Mouse (Mus musculus) spleen, adult 2 months (tissue): ENCODE measurements around the gene Cldn14. TPM values are rescaled to one million over a fixed set of nuclear protein-coding genes. Genes with fewer than 3 reads are reported as not detected.
A peak's percentile ranks its signal among the peaks of the same experiment; 100 is the strongest.

Source experiments
- DNase-seq, 2 experiments: peaks; one replicate each; pipeline versions ENCODE4 v3.0.0 to v3.0.0-alpha.2; 2012 to 2021; ENCODE audit warnings: low spot score in 2 of 2, low read depth in 1 of 2
- H3K27ac ChIP-seq: fragments of 200-500 bp; 2 replicates; pipeline ENCODE4 v1.5.1; 2012; ENCODE audit warnings: low read length, inconsistent platforms; ENCODE audit not compliant: insufficient read depth
- H3K27me3 ChIP-seq: fragments of 200-500 bp; 2 replicates; pipeline ENCODE4 v1.6.1; 2012; ENCODE audit warnings: mild to moderate bottlenecking, moderate library complexity, low read length, inconsistent platforms; ENCODE audit not compliant: control insufficient read depth, insufficient read depth
- H3K36me3 ChIP-seq: fragments of 200-500 bp; 2 replicates; pipeline ENCODE4 v1.6.1; 2012; ENCODE audit warnings: mild to moderate bottlenecking, low read length, inconsistent platforms; ENCODE audit not compliant: control insufficient read depth, insufficient read depth
- H3K4me1 ChIP-seq: fragments of 200-500 bp; 2 replicates; pipeline ENCODE4 v1.6.1; 2011; ENCODE audit warnings: inconsistent platforms; ENCODE audit not compliant: control insufficient read depth, insufficient read depth, insufficient read length
- H3K4me3 ChIP-seq: fragments of 200-500 bp; 2 replicates; pipeline ENCODE4 v1.5.1; 2011; ENCODE audit warnings: mild to moderate bottlenecking, inconsistent platforms; ENCODE audit not compliant: insufficient read depth, insufficient read length; ENCODE audit errors: extremely low read depth
- CTCF ChIP-seq: fragments of 200-500 bp; IDR thresholded peaks from 2 replicates; pipeline ENCODE4 v1.5.1; 2011; ENCODE audit warnings: mild to moderate bottlenecking, inconsistent platforms; ENCODE audit not compliant: insufficient read depth, insufficient read length, insufficient replicate concordance; ENCODE audit errors: extremely low read depth
- POLR2A ChIP-seq: fragments of 200-500 bp; IDR thresholded peaks from 2 replicates; pipeline ENCODE4 v1.6.1; 2011; ENCODE audit warnings: low read depth, low read length, inconsistent platforms
- WGBS: fragments of 180-500 bp; shearing (Covaris S2); methylation state at CpG from one replicate; pipeline ENCODE4 v1.1.7; 2018; 5-methylcytosine and 5-hydroxymethylcytosine counted together
- polyA plus RNA-seq: library from polyadenylated mRNA; depleted of rRNA; stranded (reverse); fragments of >200 nt; gene quantifications from 2 replicates; pipeline ENCODE4 v1.2.3, GENCODE M21; 2012

Cldn14 gene
- polyA plus RNA-seq, 1 experiment, result not detected

DNA sequence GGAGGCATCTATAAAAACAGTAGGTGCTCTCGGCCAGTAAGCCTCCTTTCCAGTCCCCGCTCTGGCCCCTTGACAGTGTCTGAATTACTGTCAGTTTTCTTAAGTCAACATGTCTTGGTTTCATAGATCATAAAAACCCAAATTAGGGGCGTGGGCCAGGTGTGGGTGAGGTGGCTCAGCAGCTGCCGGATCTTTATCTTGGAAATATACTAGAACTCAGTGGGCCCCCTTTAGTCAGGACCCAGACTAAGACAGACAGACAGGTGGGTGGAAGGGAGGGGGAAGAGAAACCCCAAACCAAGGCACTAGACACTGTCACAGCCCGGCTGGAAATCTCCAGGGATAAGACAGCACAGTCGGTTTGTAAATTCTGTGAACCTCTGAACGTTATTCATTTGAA lies 84.8 kb downstream of the Cldn14 start:
- H3K4me1 ChIP-seq, result no peaks in the 10 kb centered on the region
- H3K4me3 ChIP-seq, result no peak overlapping the region
- no peaks in the 10 kb centered on the region for H3K27me3 ChIP-seq
- H3K36me3 ChIP-seq, result no peaks in the 10 kb centered on the region
- no peak for TF ChIP-seq CTCF
- no peak for TF ChIP-seq POLR2A
- WGBS, result 74% methylated on average over 7 of the region's 7 CpGs
- no peak for DNase-seq
- H3K27ac ChIP-seq, result no peak overlapping the region

DNA sequence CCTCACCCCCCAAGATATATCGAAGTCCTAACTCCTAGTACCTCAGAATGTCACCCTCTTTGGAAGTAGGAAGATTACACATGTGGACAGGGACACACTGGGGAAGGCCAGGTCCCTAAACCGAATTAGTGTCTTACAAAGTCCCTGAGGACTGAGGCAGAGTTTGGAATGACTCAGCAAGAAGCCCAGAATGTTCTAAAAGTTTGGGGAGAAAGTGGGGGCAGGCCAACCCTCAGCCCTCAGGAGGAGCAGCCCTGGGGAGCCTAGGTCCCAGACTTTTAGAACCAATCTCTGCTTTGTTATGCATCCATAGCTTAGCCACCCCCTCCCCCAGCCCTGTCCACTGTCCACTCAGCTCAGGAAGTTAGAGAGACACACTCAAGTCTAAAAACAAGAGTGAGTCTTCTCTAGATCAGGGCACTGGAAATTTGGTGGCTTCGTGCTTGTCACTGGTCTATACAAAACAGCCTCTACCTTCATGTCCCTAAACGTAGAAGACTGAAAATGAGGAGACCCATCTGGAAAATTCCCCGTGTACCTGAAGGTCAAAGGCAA lies 85.7 kb downstream of the Cldn14 start:
- WGBS, result 80% methylated on average over 5 of the region's 5 CpGs
- TF ChIP-seq CTCF, result no peak
- TF ChIP-seq POLR2A, result no peak

DNA sequence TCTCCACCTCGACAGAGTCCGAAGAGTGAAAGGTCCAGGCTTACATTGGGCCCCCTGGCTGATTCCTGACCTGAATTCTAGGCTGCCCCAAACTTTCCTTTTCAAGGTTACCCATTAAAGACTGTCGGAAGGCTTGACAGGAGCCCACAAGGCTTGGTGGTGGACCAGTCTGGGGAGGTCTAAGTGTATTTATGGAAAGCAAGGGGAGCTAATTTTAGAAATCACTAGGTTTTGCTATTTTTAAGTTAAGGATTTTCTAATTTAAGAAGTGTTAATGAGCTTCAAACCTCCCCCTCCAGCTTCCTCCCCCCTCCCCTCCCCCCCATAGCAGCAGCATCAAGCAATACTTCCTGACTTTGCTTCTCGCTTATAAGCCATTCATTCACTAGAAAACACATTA lies 88.0 kb downstream of the Cldn14 start:
- Histone ChIP-seq H3K27ac (no peak overlapping the region), H3K27me3 (no peaks in the 10 kb centered on the region), H3K4me3 (no peak overlapping the region), H3K4me1 (peaks cover 5% of the 10 kb centered on the region; the same call in 1 of the 2 replicates), H3K36me3 (no peaks in the 10 kb centered on the region)
- 47% methylated on average over 4 of the region's 4 CpGs for WGBS
- DNase-seq, result no peak
- TF ChIP-seq POLR2A (no peak), CTCF (no peak)

More for the DNA sequence above, 85.7 kb downstream of the Cldn14 start:
- Histone ChIP-seq H3K4me3 (no peak overlapping the region), H3K27ac (no peak overlapping the region), H3K4me1 (peaks cover 3% of the 10 kb centered on the region; the same call in 1 of the 2 replicates), H3K27me3 (no peaks in the 10 kb centered on the region), H3K36me3 (no peaks in the 10 kb centered on the region)
- no peak for DNase-seq

DNA sequence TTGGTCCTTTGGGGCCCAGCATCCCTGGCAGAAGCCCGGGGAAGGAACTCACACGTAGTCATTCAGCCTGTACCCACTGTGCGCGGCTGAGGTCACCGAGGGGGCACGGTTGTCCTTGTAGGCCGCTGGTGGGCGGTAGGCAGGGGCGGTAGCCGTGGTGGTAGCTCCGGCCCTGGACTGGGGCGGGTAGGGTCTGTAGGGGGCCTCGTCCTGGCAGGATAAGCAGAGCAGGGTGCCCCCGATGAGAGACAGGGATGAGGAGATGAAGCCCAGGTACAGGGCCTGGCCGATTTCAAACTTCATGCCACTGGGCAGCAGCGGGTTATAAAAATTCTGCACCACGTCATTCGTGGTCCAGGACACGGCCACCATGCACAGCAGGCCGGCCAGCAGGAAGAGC lies 89.4 kb downstream of the Cldn14 start:
- no peak for TF ChIP-seq POLR2A
- no peak for TF ChIP-seq CTCF
- H3K27me3 ChIP-seq, result no peaks in the 10 kb centered on the region

DNA sequence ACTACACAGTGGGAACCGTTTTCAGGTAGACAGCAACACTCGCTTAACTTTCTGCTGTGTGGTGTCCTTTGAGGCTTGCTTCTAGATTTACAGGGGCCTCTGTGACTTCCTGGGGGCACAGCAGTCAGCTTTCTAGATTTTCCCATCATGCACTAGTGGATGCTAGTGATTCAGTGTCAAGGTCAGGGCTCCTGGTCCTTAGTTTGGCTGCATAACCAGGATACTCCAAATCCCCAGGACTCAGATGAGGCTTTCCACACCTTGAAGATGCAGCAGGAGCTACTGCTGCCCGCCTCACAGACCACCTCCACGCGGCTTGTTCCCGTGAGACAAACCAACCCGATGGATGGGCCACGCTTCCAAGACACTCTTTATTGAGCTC lies 90.0 kb downstream of the Cldn14 start:
- 68% methylated on average over 8 of the region's 8 CpGs for WGBS
- H3K27me3 ChIP-seq, result no peaks in the 10 kb centered on the region
- peaks cover 8% of the 10 kb centered on the region; the same call in 1 of the 2 replicates for H3K4me1 ChIP-seq
- H3K36me3 ChIP-seq, result no peaks in the 10 kb centered on the region
- H3K27ac ChIP-seq, result no peak overlapping the region
- no peak for DNase-seq
- TF ChIP-seq POLR2A (no peak), CTCF (no peak)
- H3K4me3 ChIP-seq, result no peak overlapping the region; the same call in 1 of the 2 replicates

More for the DNA sequence above, 89.4 kb downstream of the Cldn14 start:
- Histone ChIP-seq H3K4me1 (peaks cover 6% of the 10 kb centered on the region; the same call in 1 of the 2 replicates), H3K4me3 (no peak overlapping the region), H3K36me3 (no peaks in the 10 kb centered on the region), H3K27ac (no peak overlapping the region)
- WGBS, result 90% methylated on average over 20 of the region's 20 CpGs
- no peak for DNase-seq

DNA sequence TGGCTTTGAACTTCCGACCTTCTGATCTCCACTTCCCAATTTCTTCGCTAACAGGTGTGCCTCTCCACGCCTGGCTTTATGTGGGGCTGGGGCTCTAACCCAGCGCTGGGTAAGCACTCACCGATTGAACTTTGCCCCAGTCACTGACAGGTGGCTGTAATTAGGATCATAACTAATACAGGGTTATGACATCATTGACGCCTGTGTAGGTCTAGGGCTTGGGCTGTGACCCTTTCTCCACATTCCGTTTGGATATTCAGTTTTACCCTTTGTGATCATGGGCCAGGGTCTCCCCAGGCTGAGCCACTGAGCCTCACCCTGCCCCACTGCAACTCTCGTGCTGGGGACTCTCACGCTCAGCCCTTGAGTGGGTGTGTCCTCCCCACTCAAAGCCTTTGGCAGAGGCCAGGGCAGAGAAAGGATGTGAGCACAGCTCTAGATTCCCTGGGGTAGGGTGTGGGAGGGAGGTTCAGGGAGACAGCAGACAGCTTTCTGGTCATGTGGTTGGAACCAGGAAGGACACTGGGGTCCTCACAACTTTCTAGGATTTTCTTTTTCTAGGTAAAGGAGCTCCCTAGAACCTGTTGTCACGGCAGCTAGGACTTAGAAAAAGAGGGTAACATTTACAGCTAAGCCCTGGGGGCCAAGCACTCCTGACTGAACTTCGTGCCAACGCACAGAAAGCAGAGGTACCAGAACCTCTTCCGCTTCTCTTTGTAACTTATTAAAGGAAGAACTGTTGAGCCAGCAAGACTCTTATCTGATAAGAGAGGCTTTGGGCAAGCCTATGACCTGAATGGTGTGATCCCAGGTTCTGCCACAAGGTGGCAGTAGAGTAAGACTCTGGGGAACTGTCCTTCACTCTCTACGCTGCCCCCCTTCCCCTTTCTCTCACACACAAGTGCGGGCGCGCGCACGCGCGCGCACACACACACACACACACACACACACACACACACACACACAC lies 90.6 kb downstream of the Cldn14 start:
- H3K36me3 ChIP-seq, result no peaks in the 10 kb centered on the region
- peak; percentile 73 to 81 for DNase-seq
- no peak overlapping the region; the same call in 1 of the 2 replicates for H3K4me3 ChIP-seq
- peaks cover 8% of the 10 kb centered on the region; the same call in 1 of the 2 replicates for H3K4me1 ChIP-seq
- H3K27me3 ChIP-seq, result no peaks in the 10 kb centered on the region
- no peak overlapping the region for H3K27ac ChIP-seq
- TF ChIP-seq CTCF, result peak; percentile 61; the same call in 1 of the 2 replicates
- TF ChIP-seq POLR2A, result no peak
- 28% methylated on average over 22 of the region's 22 CpGs for WGBS

DNA sequence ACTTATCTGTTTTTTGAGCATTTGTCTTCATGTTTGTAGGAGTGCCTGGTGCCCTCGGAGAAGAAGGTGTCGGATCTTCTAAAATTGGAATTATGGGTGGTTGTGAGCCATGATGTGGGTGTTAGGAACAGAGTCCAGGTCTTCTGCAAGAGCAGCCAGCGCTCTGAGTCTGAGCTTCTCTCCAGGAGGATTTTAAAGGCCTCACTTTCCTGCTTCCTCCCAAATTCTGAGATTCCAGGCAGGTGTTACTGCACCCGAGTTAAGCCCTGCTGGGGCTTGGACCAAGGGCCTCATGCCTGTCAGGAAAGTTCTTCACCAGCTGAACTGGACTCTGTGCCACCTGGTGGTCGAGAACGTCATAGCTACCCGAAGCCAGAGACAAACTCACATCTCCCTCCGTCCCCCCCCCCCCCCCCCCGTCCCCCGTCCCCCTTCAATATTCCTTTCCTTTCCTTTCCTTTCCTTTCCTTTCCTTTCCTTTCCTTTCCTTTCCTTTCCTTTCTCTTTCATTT lies 93.2 kb downstream of the Cldn14 start:
- DNase-seq, result peak; percentile 41 to 66
- no peak overlapping the region for H3K27ac ChIP-seq
- H3K4me1 ChIP-seq, result peaks cover 11% of the 10 kb centered on the region; the same call in 1 of the 2 replicates
- no peak for TF ChIP-seq POLR2A
- TF ChIP-seq CTCF, result peak; percentile 55; the same call in 1 of the 2 replicates
- WGBS, result 34% methylated on average over 10 of the region's 10 CpGs
- H3K4me3 ChIP-seq, result no peak overlapping the region
- no peaks in the 10 kb centered on the region for H3K27me3 ChIP-seq
- H3K36me3 ChIP-seq, result no peaks in the 10 kb centered on the region
